Mouse (Mus musculus) embryonic facial prominence, embryonic 11.5 days (tissue): ENCODE results near the gene Lgi4. TPM values are rescaled to one million over a fixed set of nuclear protein-coding genes. Genes with fewer than 3 reads are reported as not detected.
A peak's percentile ranks its signal among the peaks of the same experiment; 100 is the strongest.

Experiments used
- ATAC-seq: fragments of 200-750 bp; cut with Nextera tagmentation; replicated peaks from 2 replicates; pipeline ENCODE4 v1.8.0; 2017; ENCODE audit warnings: low read depth; ENCODE audit not compliant: insufficient number of reproducible peaks, low FRiP score, low TSS enrichment
- DNase-seq: peaks from one replicate; pipeline ENCODE4 v3.0.0-alpha.2; 2015; ENCODE audit warnings: low spot score
- H3K27ac ChIP-seq: fragments of 300-500 bp; sonication (generic); replicated peaks from 2 replicates; pipeline ENCODE4 v1.5.1; 2014; ENCODE audit warnings: mild to moderate bottlenecking, low read depth, low read length, control low read depth
- H3K27me3 ChIP-seq: fragments of 300-500 bp; sonication (generic); 2 replicates; pipeline ENCODE4 v1.6.1; 2014; ENCODE audit warnings: mild to moderate bottlenecking, low read length, moderate library complexity, mixed read lengths; ENCODE audit not compliant: control insufficient read depth, insufficient read depth
- H3K36me3 ChIP-seq: fragments of 300-500 bp; sonication (generic); replicated peaks from 2 replicates; pipeline ENCODE4 v1.6.1; 2014; ENCODE audit warnings: low read depth, mild to moderate bottlenecking, low read length, moderate library complexity, mixed read lengths; ENCODE audit not compliant: control insufficient read depth, insufficient read depth
- H3K4me1 ChIP-seq: fragments of 300-500 bp; sonication (generic); 2 replicates; pipeline ENCODE4 v1.6.1; 2014; ENCODE audit warnings: low read length, mixed read lengths; ENCODE audit not compliant: control insufficient read depth, insufficient read depth
- H3K4me2 ChIP-seq: fragments of 300-500 bp; sonication (generic); 2 replicates; pipeline ENCODE4 v1.6.1; 2014; ENCODE audit warnings: low read depth, mild to moderate bottlenecking, control low read depth, low read length, moderate library complexity
- H3K4me3 ChIP-seq: fragments of 300-500 bp; sonication (generic); 2 replicates; pipeline ENCODE4 v1.5.1; 2014; ENCODE audit warnings: low read depth, low read length, control low read depth
- H3K9ac ChIP-seq: fragments of 300-500 bp; sonication (generic); replicated peaks from 2 replicates; pipeline ENCODE4 v1.6.1; 2014; ENCODE audit warnings: mild to moderate bottlenecking, control low read depth, low read length
- H3K9me3 ChIP-seq: fragments of 300-500 bp; sonication (generic); replicated peaks from 2 replicates; pipeline ENCODE4 v1.6.1; 2016; ENCODE audit warnings: mild to moderate bottlenecking, low read length, inconsistent platforms, mixed read lengths; ENCODE audit not compliant: control insufficient read depth
- WGBS: fragments of 180-500 bp; shearing (Covaris S2); extraction: QIAGEN DNeasy Blood & Tissue Kit; methylation state at CpG from one replicate; pipeline ENCODE4 v1.1.7; 2014; 5-methylcytosine and 5-hydroxymethylcytosine counted together
- polyA plus RNA-seq: library from polyadenylated mRNA; unstranded; fragments of >200 nt; fragmentation: Nextera tagmentation; extraction: Ambion mirVana; gene quantifications from 2 replicates; pipeline ENCODE4 v1.2.1, GENCODE M21; 2014

Gene Lgi4
- 1.2 and 1.5 TPM in 2 replicates for polyA plus RNA-seq

- Histone ChIP-seq H3K27ac (no peak within 1 kb of the TSS), H3K27me3 (peaks cover 3% of the 10 kb centered on the region; the same call in 1 of the 2 replicates), H3K9me3 (no peaks in the 10 kb centered on the region), H3K4me2 (no peak within 1 kb of the TSS), H3K9ac (no peak within 1 kb of the TSS), H3K4me1 (peaks cover 8% of the 10 kb centered on the region; the same call in 1 of the 2 replicates), H3K36me3 (no peaks in the 10 kb centered on the region), H3K4me3 (no peak within 1 kb of the TSS)
- WGBS: 4% methylated on average over 2 of the region's 2 CpGs
- peak; percentile 76 for DNase-seq
- peak; percentile 82; the same call in 1 of the 2 replicates for ATAC-seq
Observed at GRCm38 (mm10) chr7:31059108-31059507, at the start of gene Lgi4. TSS of gene Lgi4 (plus strand) at chr7:31059342.

GRCm38 (mm10) chr7:31012971-31013370 is 46.2 kb upstream of the Lgi4 start:
- WGBS: 88% methylated on average over 5 of the region's 5 CpGs
- no peak overlapping the region for H3K4me3 ChIP-seq
- no peak for ATAC-seq
- H3K27me3 ChIP-seq: no peaks in the 10 kb centered on the region
- H3K36me3 ChIP-seq: no peaks in the 10 kb centered on the region
- no peak overlapping the region for H3K27ac ChIP-seq
- H3K4me1 ChIP-seq: no peaks in the 10 kb centered on the region
- no peaks in the 10 kb centered on the region for H3K9me3 ChIP-seq
- H3K9ac ChIP-seq: no peak overlapping the region
- no peak overlapping the region for H3K4me2 ChIP-seq
- DNase-seq: no peak

- H3K27ac ChIP-seq: no peak overlapping the region
- WGBS: 55% methylated on average over 10 of the region's 10 CpGs
- peak; percentile 56; the same call in 1 of the 2 replicates for ATAC-seq
Observed at GRCm38 (mm10) chr7:31017104-31017901, 41.8 kb upstream of the Lgi4 start.

GRCm38 (mm10) chr7:31028609-31029008 is 30.5 kb upstream of the Lgi4 start:
- 70% methylated on average over 8 of the region's 8 CpGs for WGBS
- Histone ChIP-seq H3K27me3 (no peaks in the 10 kb centered on the region), H3K27ac (no peak overlapping the region), H3K4me1 (no peaks in the 10 kb centered on the region), H3K9ac (no peak overlapping the region), H3K36me3 (no peaks in the 10 kb centered on the region), H3K4me2 (no peak overlapping the region), H3K9me3 (no peaks in the 10 kb centered on the region), H3K4me3 (no peak overlapping the region)
- ATAC-seq (no peak), DNase-seq (no peak)

More at GRCm38 (mm10) chr7:31017104-31017901, 41.8 kb upstream of the Lgi4 start:
- Histone ChIP-seq H3K27me3 (no peaks in the 10 kb centered on the region), H3K4me1 (no peaks in the 10 kb centered on the region), H3K4me2 (no peak overlapping the region), H3K36me3 (no peaks in the 10 kb centered on the region), H3K4me3 (no peak overlapping the region), H3K9me3 (no peaks in the 10 kb centered on the region), H3K9ac (no peak overlapping the region)
- DNase-seq: peak; percentile 52

GRCm38 (mm10) chr7:31030717-31031116 is 28.4 kb upstream of the Lgi4 start:
- Histone ChIP-seq H3K4me1 (no peaks in the 10 kb centered on the region), H3K27ac (no peak overlapping the region), H3K27me3 (no peaks in the 10 kb centered on the region), H3K9me3 (no peaks in the 10 kb centered on the region), H3K4me2 (no peak overlapping the region), H3K4me3 (no peak overlapping the region), H3K36me3 (no peaks in the 10 kb centered on the region), H3K9ac (no peak overlapping the region)
- DNase-seq (no peak), ATAC-seq (no peak)
- 77% methylated on average over 2 of the region's 2 CpGs for WGBS

GRCm38 (mm10) chr7:31031731-31032130 is 27.4 kb upstream of the Lgi4 start:
- no peak overlapping the region for H3K4me2 ChIP-seq
- no peak overlapping the region for H3K4me3 ChIP-seq
- WGBS: 83% methylated on average over 7 of the region's 7 CpGs
- no peaks in the 10 kb centered on the region for H3K36me3 ChIP-seq
- H3K9me3 ChIP-seq: no peaks in the 10 kb centered on the region
- H3K27ac ChIP-seq: no peak overlapping the region
- DNase-seq (no peak), ATAC-seq (no peak)
- H3K9ac ChIP-seq: no peak overlapping the region
- no peaks in the 10 kb centered on the region for H3K4me1 ChIP-seq
- no peaks in the 10 kb centered on the region for H3K27me3 ChIP-seq

- Histone ChIP-seq H3K36me3 (no peaks in the 10 kb centered on the region), H3K4me1 (no peaks in the 10 kb centered on the region), H3K4me2 (no peak overlapping the region), H3K27me3 (no peaks in the 10 kb centered on the region), H3K9ac (no peak overlapping the region), H3K9me3 (no peaks in the 10 kb centered on the region), H3K27ac (no peak overlapping the region), H3K4me3 (no peak overlapping the region)
- ATAC-seq: no peak
- no peak for DNase-seq
- WGBS: 71% methylated on average over 9 of the region's 9 CpGs
Observed at GRCm38 (mm10) chr7:31033409-31034165, 25.6 kb upstream of the Lgi4 start.

GRCm38 (mm10) chr7:31034789-31035188 is 24.4 kb upstream of the Lgi4 start:
- H3K4me3 ChIP-seq: no peak overlapping the region
- no peak for ATAC-seq
- H3K9ac ChIP-seq: no peak overlapping the region
- H3K27ac ChIP-seq: no peak overlapping the region
- H3K9me3 ChIP-seq: no peaks in the 10 kb centered on the region
- no peaks in the 10 kb centered on the region for H3K4me1 ChIP-seq
- no peak for DNase-seq
- H3K4me2 ChIP-seq: no peak overlapping the region
- WGBS: 61% methylated on average over 11 of the region's 11 CpGs
- H3K36me3 ChIP-seq: no peaks in the 10 kb centered on the region
- H3K27me3 ChIP-seq: no peaks in the 10 kb centered on the region
